Mouse (Mus musculus) T-helper 17 cell (primary cell): ENCODE results near the gene Chst2.

Source experiments
- in situ Hi-C, 2 experiments: fragments of 300-600 bp; cut with MboI, MseI; formaldehyde crosslinking; loops; 1 replicate in 1 of 2; 2 replicates in 1 of 2; pipeline ENCODE4 v1.15.1; 2025; ENCODE audit warnings: high pct_unique_total_duplicates in 2 of 2

Chst2 gene

GRCm38 (mm10) chr9:95375336-95375735, 31.2 kb downstream of the Chst2 start:
- in situ Hi-C loops: no loop called here

DNA sequence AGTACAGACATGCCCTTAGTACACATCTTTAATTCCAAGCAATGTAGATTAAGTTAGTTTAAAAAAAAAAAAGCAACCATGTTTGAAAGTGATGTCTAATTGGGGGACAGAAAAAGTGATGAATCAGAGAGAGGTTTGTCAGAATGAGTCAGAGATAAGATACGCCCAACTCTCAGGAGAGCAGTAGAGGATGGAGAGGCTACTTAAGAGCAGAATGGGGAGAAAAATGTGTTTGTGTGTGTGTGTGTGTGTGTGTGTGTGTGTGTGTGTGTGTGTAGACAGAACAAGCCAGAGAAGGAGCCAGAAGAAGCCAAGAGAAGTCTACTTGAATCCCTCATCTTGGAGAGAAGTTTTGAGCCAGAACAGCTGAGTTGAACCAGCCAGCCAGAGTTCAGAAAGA, 32.8 kb downstream of the Chst2 start:
- in situ Hi-C loops: loop anchor here in 1 of 2 experiments (25.0 kb wide), 1 partner anchor 1686 kb away; no protein-coding TSS in a partner anchor

DNA sequence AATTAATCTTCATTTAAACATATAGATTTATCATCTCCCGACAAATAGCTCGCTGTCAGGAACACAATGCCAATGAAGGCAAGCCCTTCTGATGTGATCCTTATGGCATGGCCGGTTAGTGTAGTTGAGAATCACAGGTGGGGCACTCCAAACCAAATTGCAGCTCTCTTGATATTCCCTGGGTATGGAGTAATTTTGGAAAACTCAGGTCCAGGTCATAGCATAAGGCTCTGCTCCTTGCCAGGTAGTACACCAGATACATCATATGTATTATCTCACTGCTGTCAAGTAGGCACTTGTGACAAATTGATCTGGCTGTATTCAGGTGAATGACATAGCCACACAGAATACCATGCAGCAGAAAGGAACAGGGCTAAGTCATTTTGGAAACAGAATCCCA, 40.6 kb downstream of the Chst2 start:
- in situ Hi-C loops: loop anchor here in 1 of 2 experiments (25.0 kb wide), 1 partner anchor 1679 kb away; no protein-coding TSS in a partner anchor

DNA sequence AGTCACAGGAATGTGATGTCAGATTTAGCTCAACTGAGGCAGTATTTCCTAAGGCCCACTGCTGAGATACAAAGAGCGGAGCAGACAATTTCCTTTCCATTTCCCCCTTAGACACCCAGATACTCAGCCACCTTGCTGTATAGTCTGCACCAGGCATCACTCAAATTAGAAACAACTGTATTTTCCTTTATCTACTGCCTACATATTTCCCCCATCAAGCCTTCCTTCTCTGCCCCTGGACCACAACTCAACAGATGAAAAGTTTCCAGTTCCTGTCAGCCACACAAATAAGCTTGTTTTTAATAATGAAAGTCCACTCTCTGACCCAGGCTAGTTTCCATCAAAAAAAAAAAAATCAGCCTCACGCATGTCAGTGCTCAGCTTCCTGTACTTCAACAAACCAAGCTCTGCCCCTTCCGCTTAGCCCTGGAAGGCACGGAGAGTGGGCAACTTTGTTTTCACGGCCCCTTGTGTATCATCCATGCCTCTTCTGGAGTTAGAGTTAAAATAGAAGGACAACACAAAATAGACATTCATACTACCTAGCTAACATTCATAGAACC, 52.6 kb downstream of the Chst2 start:
- in situ Hi-C loops: loop anchor here (5.0 to 25.0 kb wide), 2 partner anchors 87 to 1667 kb away; no protein-coding TSS in a partner anchor

- in situ Hi-C loops: loop anchor here (5.0 to 25.0 kb wide), 2 partner anchors 85 to 1665 kb away; no protein-coding TSS in a partner anchor
Observed at GRCm38 (mm10) chr9:95351968-95352367, 54.6 kb downstream of the Chst2 start.

- in situ Hi-C loops: loop anchor here (5.0 to 25.0 kb wide), 2 partner anchors 83 to 1663 kb away; no protein-coding TSS in a partner anchor
Observed at GRCm38 (mm10) chr9:95350550-95350949, 56.0 kb downstream of the Chst2 start.
